Mouse (Mus musculus) olfactory bulb, adult 2 months (tissue): ENCODE data around the gene Crhr1.

Experiments
- CTCF ChIP-seq: fragments of 200-500 bp; IDR thresholded peaks from 2 replicates; pipeline ENCODE4 v1.5.1; 2012; ENCODE audit warnings: low read depth, mild to moderate bottlenecking, low read length, moderate library complexity; ENCODE audit not compliant: insufficient read depth
- POLR2A ChIP-seq: fragments of 200-500 bp; IDR thresholded peaks from 2 replicates; pipeline ENCODE4 v1.6.1; 2012; ENCODE audit warnings: mild to moderate bottlenecking, low read depth, low read length, moderate library complexity; ENCODE audit not compliant: insufficient read depth

GRCm38 (mm10) chr11:104110366-104110765, 22.3 kb upstream of the Crhr1 start:
- no peak for TF ChIP-seq POLR2A
- no peak for TF ChIP-seq CTCF
